Mouse (Mus musculus) kidney, embryonic 15.5 days (tissue): Measurements from ENCODE around the gene Poldip2. TPM values are rescaled to one million over a fixed set of nuclear protein-coding genes. Genes with fewer than 3 reads are reported as not detected.

ENCODE experiments used
- ATAC-seq: fragments of 200-750 bp; cut with Nextera tagmentation; replicated peaks from 2 replicates; pipeline ENCODE4 v1.8.0; 2017; ENCODE audit warnings: moderate TSS enrichment; ENCODE audit not compliant: low FRiP score
- H3K27ac ChIP-seq: fragments of 300-500 bp; sonication (generic); 2 replicates; pipeline ENCODE4 v1.5.1; 2015; ENCODE audit warnings: mild to moderate bottlenecking, inconsistent platforms
- H3K27me3 ChIP-seq: fragments of 300-500 bp; sonication (generic); 2 replicates; pipeline ENCODE4 v1.6.1; 2015; ENCODE audit warnings: inconsistent platforms
- H3K36me3 ChIP-seq: fragments of 300-500 bp; sonication (generic); 2 replicates; pipeline ENCODE4 v1.6.1; 2015; ENCODE audit warnings: inconsistent platforms
- H3K4me1 ChIP-seq: fragments of 300-500 bp; sonication (generic); 2 replicates; pipeline ENCODE4 v1.6.1; 2015; ENCODE audit warnings: inconsistent platforms
- H3K4me2 ChIP-seq: fragments of 300-500 bp; sonication (generic); 2 replicates; pipeline ENCODE4 v1.6.1; 2015; ENCODE audit warnings: moderate library complexity, mild to moderate bottlenecking, inconsistent platforms
- H3K4me3 ChIP-seq: fragments of 300-500 bp; sonication (generic); replicated peaks from 2 replicates; pipeline ENCODE4 v1.5.1; 2015; ENCODE audit warnings: mild to moderate bottlenecking, inconsistent platforms
- H3K9ac ChIP-seq: fragments of 300-500 bp; sonication (generic); 2 replicates; pipeline ENCODE4 v1.6.1; 2015; ENCODE audit warnings: mild to moderate bottlenecking, inconsistent platforms
- H3K9me3 ChIP-seq: fragments of 300-500 bp; sonication (generic); replicated peaks from 2 replicates; pipeline ENCODE4 v1.6.1; 2016; ENCODE audit warnings: inconsistent platforms
- WGBS: fragments of 180-500 bp; shearing (Covaris S2); methylation state at CpG from one replicate; pipeline ENCODE4 v1.1.7; 2015; ENCODE audit warnings: mixed read lengths; 5-methylcytosine and 5-hydroxymethylcytosine counted together
- polyA plus RNA-seq: library from polyadenylated mRNA; unstranded; fragments of >200 nt; fragmentation: Nextera tagmentation; extraction: Ambion mirVana; gene quantifications from 2 replicates; pipeline ENCODE4 v1.2.1, GENCODE M21; 2015

The Poldip2 gene
- polyA plus RNA-seq, 1 experiment from 2014 or later: 171 TPM

GRCm38 (mm10) chr11:78488168-78488567, 23.8 kb upstream of the Poldip2 start:
- H3K4me2 ChIP-seq: no peak overlapping the region
- no peak overlapping the region for H3K9ac ChIP-seq
- peaks cover 13% of the 10 kb centered on the region for H3K4me1 ChIP-seq
- no peak for ATAC-seq
- WGBS: under 1% methylated on average over 8 of the region's 8 CpGs
- H3K9me3 ChIP-seq: no peaks in the 10 kb centered on the region
- no peaks in the 10 kb centered on the region for H3K36me3 ChIP-seq
- peaks cover 80% of the 10 kb centered on the region for H3K27me3 ChIP-seq
- no peak overlapping the region for H3K4me3 ChIP-seq
- H3K27ac ChIP-seq: no peak overlapping the region

GRCm38 (mm10) chr11:78490781-78491241, 21.2 kb upstream of the Poldip2 start:
- Histone ChIP-seq H3K27me3 (peaks cover 89% of the 10 kb centered on the region), H3K9ac (no peak overlapping the region)
- WGBS: 11% methylated on average over 48 of the region's 48 CpGs

GRCm38 (mm10) chr11:78495904-78496303, 16.1 kb upstream of the Poldip2 start:
- H3K27ac ChIP-seq: no peak overlapping the region
- no peak for ATAC-seq
- H3K9ac ChIP-seq: no peak overlapping the region
- H3K4me2 ChIP-seq: no peak overlapping the region
- peaks cover 83% of the 10 kb centered on the region for H3K27me3 ChIP-seq
- no peaks in the 10 kb centered on the region for H3K9me3 ChIP-seq
- H3K4me3 ChIP-seq: no peak overlapping the region
- H3K36me3 ChIP-seq: no peaks in the 10 kb centered on the region
- H3K4me1 ChIP-seq: peaks cover 19% of the 10 kb centered on the region
- 5% methylated on average over 6 of the region's 6 CpGs for WGBS

More at GRCm38 (mm10) chr11:78490781-78491241, 21.2 kb upstream of the Poldip2 start:
- peak overlapping the region; percentile 54 for H3K4me2 ChIP-seq
- no peaks in the 10 kb centered on the region for H3K9me3 ChIP-seq
- H3K36me3 ChIP-seq: no peaks in the 10 kb centered on the region
- peaks cover 13% of the 10 kb centered on the region for H3K4me1 ChIP-seq
- no peak overlapping the region for H3K27ac ChIP-seq
- H3K4me3 ChIP-seq: peak overlapping the region; percentile 32
- ATAC-seq: no peak; the same call in 1 of the 2 replicates

- Histone ChIP-seq H3K9ac (peak overlapping the region; percentile 43), H3K36me3 (no peaks in the 10 kb centered on the region), H3K4me2 (peak overlapping the region; percentile 99), H3K9me3 (no peaks in the 10 kb centered on the region), H3K27ac (no peak overlapping the region), H3K4me1 (peaks cover 16% of the 10 kb centered on the region), H3K27me3 (peaks cover 79% of the 10 kb centered on the region), H3K4me3 (peak overlapping the region; percentile 59)
- ATAC-seq: peak; percentile 32
- WGBS: under 1% methylated on average over 44 of the region's 44 CpGs
Measured at GRCm38 (mm10) chr11:78497071-78497541, 14.9 kb upstream of the Poldip2 start.

GRCm38 (mm10) chr11:78497544-78498522, 14.2 kb upstream of the Poldip2 start, which contains the start of gene Sarm1:
TSS of gene Sarm1 (minus strand) at chr11:78497754.
- Histone ChIP-seq H3K36me3 (no peaks in the 10 kb centered on the region), H3K4me2 (peak within 1 kb of the TSS; percentile 99), H3K27ac (0 out of 2 replicates have a peak within 1 kb of the TSS, but pooled peaks have one; percentile 9), H3K4me3 (peak within 1 kb of the TSS; percentile 59), H3K9me3 (no peaks in the 10 kb centered on the region), H3K9ac (peak within 1 kb of the TSS; percentile 43), H3K27me3 (peaks cover 73% of the 10 kb centered on the region), H3K4me1 (peaks cover 16% of the 10 kb centered on the region)
- ATAC-seq: peak; percentile 96
- WGBS: 3% methylated on average over 36 of the region's 36 CpGs

- WGBS: 54% methylated on average over 7 of the region's 7 CpGs
- H3K9me3 ChIP-seq: no peaks in the 10 kb centered on the region
- peaks cover 16% of the 10 kb centered on the region for H3K4me1 ChIP-seq
- 0 out of 2 replicates have a peak within 1 kb of the TSS, but pooled peaks have one; percentile 9 for H3K27ac ChIP-seq
- peaks cover 69% of the 10 kb centered on the region for H3K27me3 ChIP-seq
- H3K4me2 ChIP-seq: peak within 1 kb of the TSS; percentile 99
- ATAC-seq: no peak
- H3K4me3 ChIP-seq: peak within 1 kb of the TSS; percentile 59
- 0 out of 2 replicates have a peak within 1 kb of the TSS, but pooled peaks have one; percentile 31 for H3K9ac ChIP-seq
- H3K36me3 ChIP-seq: no peaks in the 10 kb centered on the region
Measured at GRCm38 (mm10) chr11:78499004-78499403, 13.0 kb upstream of the Poldip2 start, which contains the start of gene Vtn. TSS of gene Vtn (plus strand) at chr11:78499091.

GRCm38 (mm10) chr11:78499543-78499942, 12.4 kb upstream of the Poldip2 start:
- Histone ChIP-seq H3K4me2 (no peak overlapping the region), H3K27me3 (peaks cover 64% of the 10 kb centered on the region), H3K9me3 (no peaks in the 10 kb centered on the region), H3K27ac (no peak overlapping the region), H3K4me1 (peaks cover 16% of the 10 kb centered on the region), H3K9ac (no peak overlapping the region), H3K4me3 (no peak overlapping the region), H3K36me3 (no peaks in the 10 kb centered on the region)
- 41% methylated on average over 16 of the region's 16 CpGs for WGBS
- ATAC-seq: no peak

- no peak for ATAC-seq
- Histone ChIP-seq H3K27me3 (peaks cover 52% of the 10 kb centered on the region), H3K9ac (no peak overlapping the region), H3K36me3 (peaks cover 2% of the 10 kb centered on the region; the same call in 1 of the 2 replicates), H3K9me3 (no peaks in the 10 kb centered on the region), H3K27ac (no peak overlapping the region), H3K4me2 (no peak overlapping the region), H3K4me3 (no peak overlapping the region), H3K4me1 (peaks cover 16% of the 10 kb centered on the region)
- 83% methylated on average over 9 of the region's 9 CpGs for WGBS
Measured at GRCm38 (mm10) chr11:78500623-78501202, 11.3 kb upstream of the Poldip2 start.

GRCm38 (mm10) chr11:78501529-78501928, 10.5 kb upstream of the Poldip2 start:
- Histone ChIP-seq H3K4me1 (peaks cover 16% of the 10 kb centered on the region), H3K9me3 (no peaks in the 10 kb centered on the region), H3K27ac (no peak overlapping the region), H3K27me3 (peaks cover 44% of the 10 kb centered on the region), H3K4me2 (no peak overlapping the region), H3K4me3 (no peak overlapping the region), H3K36me3 (peaks cover 11% of the 10 kb centered on the region), H3K9ac (no peak overlapping the region)
- ATAC-seq: no peak
- 72% methylated on average over 20 of the region's 20 CpGs for whole genome bisulfite sequencing

GRCm38 (mm10) chr11:78502909-78503650, 8.9 kb upstream of the Poldip2 start, which contains the start of gene Sebox:
TSS of gene Sebox (plus strand) at chr11:78503447.
- 73% methylated on average over 7 of the region's 7 CpGs for WGBS
- H3K4me3 ChIP-seq: no peak within 1 kb of the TSS
- peaks cover 25% of the 10 kb centered on the region for H3K36me3 ChIP-seq
- H3K4me1 ChIP-seq: peaks cover 2% of the 10 kb centered on the region
- no peaks in the 10 kb centered on the region for H3K9me3 ChIP-seq
- H3K27ac ChIP-seq: no peak within 1 kb of the TSS
- H3K4me2 ChIP-seq: no peak within 1 kb of the TSS
- H3K9ac ChIP-seq: no peak within 1 kb of the TSS
- peaks cover 34% of the 10 kb centered on the region for H3K27me3 ChIP-seq
- ATAC-seq: no peak

- no peak overlapping the region for H3K4me3 ChIP-seq
- no peak overlapping the region for H3K9ac ChIP-seq
- H3K27me3 ChIP-seq: peaks cover 11% of the 10 kb centered on the region
- ATAC-seq: no peak
- no peak overlapping the region for H3K4me2 ChIP-seq
- H3K27ac ChIP-seq: no peak overlapping the region
- H3K9me3 ChIP-seq: no peaks in the 10 kb centered on the region
- 85% methylated on average over 3 of the region's 3 CpGs for WGBS
- H3K36me3 ChIP-seq: peaks cover 47% of the 10 kb centered on the region
- no peaks in the 10 kb centered on the region for H3K4me1 ChIP-seq
Measured at GRCm38 (mm10) chr11:78505430-78505829, 6.6 kb upstream of the Poldip2 start.
